Mouse (Mus musculus) spleen, adult 2 months (tissue): ENCODE measurements at regions not wholly inside any gene's neighbourhood (a gene's known extent, or its start where the extent isn't known, plus 50 kb on each side); places are given as distances from the start of the nearest gene placed in this dataset.
A peak's percentile ranks its signal among the peaks of the same experiment; 100 is the strongest.

Source experiments
- DNase-seq, 2 experiments: peaks; one replicate each; pipeline versions ENCODE4 v3.0.0 to v3.0.0-alpha.2; 2012 to 2021; ENCODE audit warnings: low spot score in 2 of 2, low read depth in 1 of 2
- H3K27ac ChIP-seq: fragments of 200-500 bp; 2 replicates; pipeline ENCODE4 v1.5.1; 2012; ENCODE audit warnings: low read length, inconsistent platforms; ENCODE audit not compliant: insufficient read depth
- H3K27me3 ChIP-seq: fragments of 200-500 bp; 2 replicates; pipeline ENCODE4 v1.6.1; 2012; ENCODE audit warnings: mild to moderate bottlenecking, moderate library complexity, low read length, inconsistent platforms; ENCODE audit not compliant: control insufficient read depth, insufficient read depth
- H3K36me3 ChIP-seq: fragments of 200-500 bp; 2 replicates; pipeline ENCODE4 v1.6.1; 2012; ENCODE audit warnings: mild to moderate bottlenecking, low read length, inconsistent platforms; ENCODE audit not compliant: control insufficient read depth, insufficient read depth
- H3K4me1 ChIP-seq: fragments of 200-500 bp; 2 replicates; pipeline ENCODE4 v1.6.1; 2011; ENCODE audit warnings: inconsistent platforms; ENCODE audit not compliant: control insufficient read depth, insufficient read depth, insufficient read length
- H3K4me3 ChIP-seq: fragments of 200-500 bp; 2 replicates; pipeline ENCODE4 v1.5.1; 2011; ENCODE audit warnings: mild to moderate bottlenecking, inconsistent platforms; ENCODE audit not compliant: insufficient read depth, insufficient read length; ENCODE audit errors: extremely low read depth
- CTCF ChIP-seq: fragments of 200-500 bp; IDR thresholded peaks from 2 replicates; pipeline ENCODE4 v1.5.1; 2011; ENCODE audit warnings: mild to moderate bottlenecking, inconsistent platforms; ENCODE audit not compliant: insufficient read depth, insufficient read length, insufficient replicate concordance; ENCODE audit errors: extremely low read depth
- POLR2A ChIP-seq: fragments of 200-500 bp; IDR thresholded peaks from 2 replicates; pipeline ENCODE4 v1.6.1; 2011; ENCODE audit warnings: low read depth, low read length, inconsistent platforms
- WGBS: fragments of 180-500 bp; shearing (Covaris S2); methylation state at CpG from one replicate; pipeline ENCODE4 v1.1.7; 2018; 5-methylcytosine and 5-hydroxymethylcytosine counted together

DNA sequence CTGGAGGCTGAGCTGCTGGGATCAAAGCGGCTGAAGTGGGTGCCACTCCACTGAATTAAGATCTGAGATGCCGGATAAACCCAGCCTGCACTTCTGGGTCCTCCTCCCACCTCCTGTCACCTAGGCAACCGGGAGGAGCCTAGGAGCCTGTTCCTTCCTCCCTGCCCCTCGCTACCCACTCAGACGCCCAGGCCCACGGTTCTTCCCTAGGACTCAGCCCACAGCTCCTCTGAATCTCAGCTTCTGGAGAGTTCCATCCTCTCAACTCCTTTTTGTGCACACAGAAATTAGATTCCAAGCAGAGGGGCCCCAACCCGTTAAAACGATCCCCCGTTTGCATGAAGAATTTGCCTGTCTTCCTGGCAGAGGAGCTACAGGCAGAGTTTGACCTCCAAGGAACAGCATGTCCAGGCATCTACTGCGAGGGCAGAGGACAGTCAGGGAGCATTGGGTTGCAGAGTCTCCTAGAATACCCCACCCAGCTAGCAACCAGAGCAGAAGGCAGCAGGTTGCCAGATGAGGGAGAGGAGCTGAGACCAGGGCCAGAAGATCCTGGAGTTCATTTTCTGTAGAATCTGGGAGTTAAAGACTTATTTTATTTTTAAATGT is 71.6 kb upstream of the Pias1 start:
- no peak overlapping the region for H3K27ac ChIP-seq
- DNase-seq = peak in 1 of 2 experiments; percentile 7
- 16% methylated on average over 10 of the region's 10 CpGs for WGBS
- H3K36me3 ChIP-seq = no peaks in the 10 kb centered on the region
- H3K4me1 ChIP-seq = no peaks in the 10 kb centered on the region
- TF ChIP-seq CTCF (no peak), POLR2A (no peak)
- H3K27me3 ChIP-seq = no peaks in the 10 kb centered on the region
- H3K4me3 ChIP-seq = no peak overlapping the region

DNA sequence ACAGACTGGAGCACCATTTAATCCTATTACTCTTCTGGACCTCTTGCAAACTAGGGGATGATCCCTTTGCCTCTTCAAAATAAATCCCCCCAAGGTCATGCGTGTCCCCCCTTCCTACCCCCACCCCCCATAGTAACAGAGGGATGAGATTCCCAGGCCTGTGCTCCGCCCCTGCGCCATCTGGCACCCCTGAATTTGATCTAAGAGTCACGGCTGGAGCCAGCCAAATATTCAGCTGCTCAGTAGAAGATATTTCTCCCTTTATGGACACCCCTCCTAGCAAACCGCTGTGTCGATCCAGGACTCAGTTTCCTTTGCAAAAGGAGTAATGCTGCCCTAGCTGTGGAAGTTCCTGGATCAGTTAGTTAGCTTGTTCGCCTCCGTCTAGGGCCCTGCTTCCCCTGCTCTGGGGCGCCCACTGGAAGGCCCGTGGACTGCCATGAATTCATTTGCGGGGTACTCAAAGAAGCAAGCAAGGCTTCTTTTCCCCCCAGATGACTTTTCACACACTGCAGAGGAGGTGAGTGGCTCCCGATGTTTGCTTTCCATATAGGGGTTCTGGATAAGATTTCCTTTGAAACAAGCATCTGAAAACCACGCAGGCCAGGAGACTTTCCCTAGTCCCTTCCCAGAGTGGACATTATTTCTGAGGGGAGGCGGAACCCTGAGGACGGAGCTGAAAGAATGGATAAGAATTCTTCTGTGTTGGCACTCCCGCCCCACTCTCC is 70.9 kb upstream of the Pias1 start:
- 81% methylated on average over 16 of the region's 16 CpGs for WGBS
- H3K27me3 ChIP-seq = no peaks in the 10 kb centered on the region

DNA sequence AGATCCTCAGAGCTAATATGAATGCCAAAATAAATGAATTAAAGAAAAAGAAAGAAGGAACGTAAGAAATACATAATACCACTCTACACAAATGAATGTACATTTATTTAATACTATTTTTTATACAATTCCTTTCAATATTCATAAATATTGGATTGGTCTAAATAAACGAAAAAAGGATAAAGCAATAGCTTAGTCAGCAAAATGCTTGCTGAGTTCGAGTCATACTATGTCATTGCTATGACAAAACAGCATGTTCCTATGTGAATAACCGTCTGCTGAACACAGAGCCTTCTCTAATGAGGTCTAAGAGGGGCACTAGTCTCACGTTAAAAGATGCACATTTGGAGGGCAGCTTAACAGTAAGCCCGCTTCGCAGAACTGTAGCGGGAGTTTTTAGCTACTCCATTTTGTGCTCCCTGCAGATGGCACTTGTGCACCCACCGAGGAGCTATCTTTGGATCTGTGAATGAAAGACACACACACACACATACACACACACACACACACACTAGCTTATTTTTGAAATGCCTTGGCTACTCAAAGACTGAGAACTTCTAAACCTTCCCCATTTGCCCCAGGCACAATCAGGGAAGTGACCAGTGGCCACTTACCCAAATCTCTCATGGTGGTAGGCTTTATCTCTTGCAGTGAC is 69.1 kb upstream of the Pias1 start:
- Histone ChIP-seq H3K4me1 (no peaks in the 10 kb centered on the region), H3K36me3 (no peaks in the 10 kb centered on the region), H3K27ac (no peak overlapping the region), H3K27me3 (no peaks in the 10 kb centered on the region), H3K4me3 (no peak overlapping the region)
- DNase-seq = no peak
- WGBS = 89% methylated on average over 9 of the region's 9 CpGs
- TF ChIP-seq POLR2A = no peak
- no peak for TF ChIP-seq CTCF

More for the DNA sequence above, 70.9 kb upstream of the Pias1 start:
- H3K27ac ChIP-seq = no peak overlapping the region
- TF ChIP-seq CTCF (no peak), POLR2A (no peak)
- no peaks in the 10 kb centered on the region for H3K36me3 ChIP-seq
- H3K4me3 ChIP-seq = no peak overlapping the region
- H3K4me1 ChIP-seq = no peaks in the 10 kb centered on the region
- no peak for DNase-seq

DNA sequence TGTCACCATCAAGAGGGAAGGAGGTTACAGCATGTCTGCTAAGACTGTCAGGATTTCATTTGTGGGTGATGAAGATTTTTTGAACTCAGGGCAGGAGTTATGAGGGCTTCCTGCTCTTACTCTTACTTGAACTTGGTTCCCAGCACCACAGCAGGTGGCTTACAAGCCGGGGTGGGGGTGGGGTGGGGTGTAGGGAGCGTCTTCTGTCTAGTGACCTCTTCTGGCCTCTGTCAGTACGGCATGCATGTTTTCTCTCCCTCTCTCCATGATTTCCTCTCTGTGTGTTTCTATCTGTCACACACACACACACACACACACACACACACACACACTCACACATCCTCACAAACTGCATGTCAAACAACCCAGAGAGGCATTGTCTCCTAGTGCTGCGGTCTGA is 64.5 kb upstream of the Pias1 start:
- Histone ChIP-seq H3K36me3 (no peaks in the 10 kb centered on the region), H3K27me3 (no peaks in the 10 kb centered on the region), H3K4me1 (no peaks in the 10 kb centered on the region), H3K27ac (no peak overlapping the region), H3K4me3 (no peak overlapping the region)
- 71% methylated on average over 4 of the region's 4 CpGs for WGBS
- DNase-seq = no peak
- TF ChIP-seq POLR2A (no peak), CTCF (no peak)

DNA sequence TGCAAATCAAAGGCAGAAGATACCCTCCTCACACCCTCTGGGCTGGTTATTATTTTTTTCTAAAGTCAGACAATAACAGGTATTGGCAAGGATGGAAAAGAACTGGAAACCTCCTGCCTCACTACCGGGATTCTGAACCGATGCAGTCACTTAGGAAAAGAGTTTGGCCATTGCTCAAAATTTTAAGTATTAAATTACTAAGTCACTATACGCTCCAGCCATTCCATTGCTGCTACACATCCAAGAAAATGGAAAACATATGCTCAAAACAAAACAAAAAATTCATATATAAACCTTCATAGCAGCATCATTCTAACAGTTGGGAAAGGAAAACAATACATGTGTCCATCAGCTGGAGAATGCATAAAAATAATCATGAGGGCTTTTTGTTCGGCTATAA is 63.9 kb upstream of the Pias1 start:
- H3K4me3 ChIP-seq = no peak overlapping the region
- no peak for DNase-seq
- TF ChIP-seq CTCF (no peak), POLR2A (no peak)
- no peaks in the 10 kb centered on the region for H3K27me3 ChIP-seq
- no peaks in the 10 kb centered on the region for H3K4me1 ChIP-seq
- H3K36me3 ChIP-seq = no peaks in the 10 kb centered on the region
- H3K27ac ChIP-seq = no peak overlapping the region
- WGBS = 92% methylated on average over 4 of the region's 4 CpGs

DNA sequence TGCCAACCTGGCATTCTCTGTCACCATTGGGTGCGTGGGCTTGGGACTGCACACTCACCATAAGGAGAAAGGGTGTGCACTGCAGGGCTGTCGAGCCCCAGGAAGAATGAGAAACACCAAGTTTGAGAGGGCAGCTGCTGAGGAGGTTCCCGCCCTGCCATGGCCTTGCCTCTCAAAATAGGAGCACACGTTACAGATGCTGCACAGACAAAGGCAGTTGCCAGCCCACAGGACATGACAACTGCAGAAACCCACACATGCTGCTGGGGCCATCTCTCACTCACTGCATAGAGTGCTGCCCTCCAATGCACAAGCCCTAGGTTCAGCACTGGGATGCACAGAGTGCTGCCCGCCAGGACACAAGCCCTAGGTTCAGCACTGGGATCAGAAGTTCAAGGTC is 61.6 kb upstream of the Pias1 start:
- no peaks in the 10 kb centered on the region for H3K36me3 ChIP-seq
- H3K4me3 ChIP-seq = no peak overlapping the region
- TF ChIP-seq CTCF = no peak
- TF ChIP-seq POLR2A = no peak
- no peak for DNase-seq
- WGBS = 81% methylated on average over 5 of the region's 5 CpGs
- no peaks in the 10 kb centered on the region for H3K4me1 ChIP-seq
- no peak overlapping the region for H3K27ac ChIP-seq
- no peaks in the 10 kb centered on the region for H3K27me3 ChIP-seq

DNA sequence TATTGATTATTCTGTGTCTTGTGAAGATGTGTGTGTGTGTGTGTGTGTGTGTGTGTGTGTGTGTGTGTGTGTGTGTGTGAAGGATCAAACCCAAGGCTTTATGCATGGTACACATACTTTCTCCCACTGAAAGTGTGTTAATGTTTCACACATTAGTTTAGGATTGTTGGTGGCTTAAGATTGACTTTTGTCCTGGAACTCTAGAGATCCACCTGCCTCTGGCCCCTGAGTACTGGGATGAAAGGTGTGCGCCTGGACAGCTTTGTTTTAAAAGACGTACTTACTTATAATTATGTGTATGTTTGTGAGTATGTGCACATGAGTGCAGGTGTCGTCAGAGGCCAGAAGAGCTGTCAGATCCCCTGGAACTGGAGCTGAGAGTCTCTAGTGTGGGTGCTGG is 59.3 kb upstream of the Pias1 start:
- no peaks in the 10 kb centered on the region for H3K27me3 ChIP-seq
- WGBS = 91% methylated on average over 3 of the region's 3 CpGs
- no peak for TF ChIP-seq POLR2A
- no peak for TF ChIP-seq CTCF
- H3K4me3 ChIP-seq = no peak overlapping the region
- no peak for DNase-seq
- H3K36me3 ChIP-seq = no peaks in the 10 kb centered on the region
- H3K27ac ChIP-seq = no peak overlapping the region
- H3K4me1 ChIP-seq = no peaks in the 10 kb centered on the region
